Mouse (Mus musculus): ENCODE measurements around the gene Zfp408.
"Not testable (repeated sequence)": the region's sequence is repeated elsewhere in the genome, so short reads cannot be mapped to it uniquely, and the experiment has no call there.

Zfp408 gene

DNA sequence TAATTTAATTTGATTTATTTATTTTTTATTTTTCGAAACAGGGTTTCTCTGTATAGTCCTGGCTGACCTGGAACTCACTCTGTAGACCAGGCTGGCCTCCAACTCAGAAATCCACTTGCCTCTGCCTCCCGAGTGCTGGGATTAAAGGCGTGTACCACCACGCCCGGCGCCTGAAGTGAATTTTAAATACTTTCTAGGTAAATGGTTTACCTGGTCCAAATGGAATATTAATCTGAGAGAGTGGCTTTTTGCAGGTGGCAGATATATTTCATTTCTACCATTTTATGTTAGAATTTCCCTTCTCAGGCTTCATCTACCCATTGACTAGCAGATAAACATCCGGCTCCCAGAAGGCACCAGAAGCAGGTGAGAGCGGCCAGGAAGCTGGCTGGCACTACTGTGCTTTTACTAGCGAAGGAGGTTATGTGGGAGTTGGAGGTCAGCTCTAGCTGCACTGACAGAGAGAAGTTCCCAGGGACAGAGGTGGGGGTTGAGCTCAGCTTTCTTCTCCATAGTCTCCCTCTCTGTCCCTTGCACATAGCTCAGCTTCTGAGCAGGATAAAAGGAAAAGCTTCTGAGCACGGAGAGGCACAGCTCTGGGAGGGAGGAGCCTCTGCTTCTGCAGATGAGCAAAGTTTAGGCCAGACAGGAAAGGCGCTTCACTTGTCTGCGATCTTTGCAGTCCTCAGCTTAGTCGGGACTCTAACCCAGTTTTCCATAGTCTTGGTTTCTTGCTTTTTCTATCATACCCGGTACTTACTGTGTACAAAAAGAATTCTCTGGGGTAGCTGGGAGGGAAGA lies 2.1 kb upstream of the Zfp408 start:
- no peak for DNase-seq (ENCODE audit: low spot score)

DNA sequence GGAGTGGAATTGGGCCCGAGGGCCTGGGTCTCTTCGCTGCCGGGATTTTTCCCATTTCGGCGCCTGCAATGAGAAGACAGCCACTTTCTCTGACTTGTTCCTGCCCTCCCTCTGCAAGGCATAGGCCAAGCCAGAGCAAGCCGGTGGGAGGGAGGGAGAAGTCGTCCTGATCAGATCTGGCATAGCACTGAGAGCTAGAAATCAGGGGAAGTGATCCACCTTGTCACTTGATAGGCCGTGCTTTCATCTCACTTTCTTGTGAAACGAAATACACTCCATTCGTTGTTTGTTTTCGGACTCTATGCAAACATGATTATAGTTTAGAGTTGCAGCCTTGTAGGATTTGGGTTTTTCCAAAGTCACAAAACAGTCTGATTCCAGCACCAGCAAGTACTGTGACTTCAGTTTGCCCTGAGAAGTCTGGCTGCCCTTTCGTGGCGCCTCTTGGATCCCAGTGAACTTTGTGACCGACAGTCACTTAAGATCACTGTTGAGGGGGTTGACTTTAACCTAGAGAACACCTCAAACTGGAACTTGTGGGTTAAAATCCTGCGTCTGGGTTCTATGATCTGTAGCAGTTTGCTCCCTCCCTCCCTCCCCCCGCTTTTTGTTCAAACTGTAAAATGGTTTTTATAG lies 887 bp upstream of the Zfp408 start:
- no peak for DNase-seq (ENCODE audit: low spot score)

DNA sequence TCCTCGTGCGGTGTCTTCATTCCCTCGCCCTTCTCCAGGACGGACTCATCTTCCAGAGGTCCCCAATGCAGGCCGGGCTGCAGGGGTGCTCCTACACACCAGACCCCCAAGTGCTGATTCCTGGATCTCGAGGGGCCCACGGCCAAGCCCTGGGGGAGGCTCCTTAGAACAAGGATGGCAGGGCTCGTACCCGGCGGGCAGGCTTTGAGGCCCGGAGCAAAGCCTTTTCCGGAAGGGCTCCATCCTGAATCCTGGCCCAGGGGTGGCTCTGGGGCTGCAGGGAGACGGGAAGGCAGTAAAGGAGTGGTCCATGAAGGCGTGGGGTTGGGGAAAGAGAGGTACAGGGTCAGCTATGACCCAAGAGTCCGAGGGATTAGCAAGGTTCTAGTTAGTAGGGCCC lies 439 bp downstream of the Zfp408 start:
- no peak for DNase-seq (ENCODE audit: low spot score)

DNA sequence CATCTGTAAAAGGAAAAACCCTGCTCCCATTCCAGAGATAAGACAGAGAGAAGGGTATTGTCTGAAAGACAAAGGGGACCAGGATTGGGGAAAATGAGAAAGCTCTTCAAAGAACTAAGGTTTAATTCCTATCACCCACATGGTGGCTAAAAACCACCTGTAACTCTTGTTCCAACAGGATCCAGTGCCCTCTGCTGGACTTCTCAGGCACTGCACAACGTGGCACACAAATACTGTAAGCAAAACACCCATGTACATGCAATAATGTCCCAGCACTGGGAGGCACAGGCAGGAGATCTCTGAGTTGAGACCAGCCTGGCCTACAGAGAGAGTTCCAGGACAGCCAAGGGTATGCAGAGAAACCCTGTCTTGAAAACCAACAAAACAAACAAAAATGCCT lies 2.9 kb downstream of the Zfp408 start:
- peak; percentile 41 for DNase-seq (ENCODE audit: low spot score)

DNA sequence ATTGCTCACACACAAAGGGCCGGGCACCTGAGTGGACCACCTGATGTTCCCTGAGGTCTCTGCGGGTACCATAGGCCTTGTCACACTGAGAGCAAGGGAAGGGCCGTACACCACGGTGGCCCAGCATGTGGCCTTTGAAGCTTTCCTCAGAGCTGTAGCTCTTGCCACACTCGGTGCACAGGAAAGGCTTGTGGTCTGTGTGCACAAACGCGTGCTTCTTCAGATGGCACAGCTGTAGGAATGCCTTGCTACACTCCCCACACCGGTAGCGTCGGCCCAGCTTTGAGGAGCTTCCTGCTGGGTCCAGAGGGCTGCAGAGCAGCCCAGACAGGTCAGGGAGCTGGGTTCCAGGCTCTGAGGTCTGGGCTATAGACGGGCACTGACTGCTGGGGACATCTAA lies 3.8 kb downstream of the Zfp408 start:
- DNase-seq (ENCODE audit: low spot score) = no peak

DNA sequence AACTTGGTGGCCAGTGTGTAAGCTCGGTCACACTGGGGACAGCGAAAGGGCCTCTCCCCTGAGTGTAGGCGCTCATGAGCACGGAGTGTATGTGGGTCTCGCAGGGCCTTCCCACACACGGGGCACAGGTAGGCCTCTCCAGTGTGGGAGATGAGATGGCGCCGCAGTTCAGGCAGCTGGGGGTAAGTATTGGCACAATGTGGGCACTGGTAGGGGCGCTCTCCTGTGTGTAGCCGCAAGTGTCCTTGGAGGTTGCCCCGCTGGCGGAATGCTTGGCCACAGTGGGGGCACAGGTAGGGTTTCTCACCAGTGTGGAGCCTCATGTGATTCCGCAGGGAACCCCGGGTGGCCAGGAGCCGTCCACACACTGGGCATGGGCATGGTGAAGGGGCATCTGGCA lies 4.2 kb downstream of the Zfp408 start:
- no peak for DNase-seq (ENCODE audit: low spot score)

DNA sequence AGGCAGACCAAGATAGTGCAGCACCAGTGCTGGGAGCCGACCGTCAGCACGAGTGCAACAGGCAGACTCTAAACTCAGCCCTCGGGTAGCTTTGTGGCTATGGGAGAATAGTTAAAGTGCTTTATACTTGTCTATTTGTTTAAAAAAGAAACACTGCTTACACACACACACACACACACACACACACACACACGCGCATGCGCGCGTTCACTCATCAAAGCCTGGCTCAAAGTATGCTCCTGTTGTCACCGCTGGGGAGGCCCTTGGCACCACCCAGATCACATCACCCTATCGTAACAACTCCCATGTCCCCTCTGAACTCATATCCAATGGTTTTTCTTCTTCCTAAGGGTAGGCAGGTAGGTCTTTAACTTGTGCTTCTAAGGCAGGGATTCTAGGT lies 5.6 kb downstream of the Zfp408 start:
- no peak for DNase-seq (ENCODE audit: low spot score)

DNA sequence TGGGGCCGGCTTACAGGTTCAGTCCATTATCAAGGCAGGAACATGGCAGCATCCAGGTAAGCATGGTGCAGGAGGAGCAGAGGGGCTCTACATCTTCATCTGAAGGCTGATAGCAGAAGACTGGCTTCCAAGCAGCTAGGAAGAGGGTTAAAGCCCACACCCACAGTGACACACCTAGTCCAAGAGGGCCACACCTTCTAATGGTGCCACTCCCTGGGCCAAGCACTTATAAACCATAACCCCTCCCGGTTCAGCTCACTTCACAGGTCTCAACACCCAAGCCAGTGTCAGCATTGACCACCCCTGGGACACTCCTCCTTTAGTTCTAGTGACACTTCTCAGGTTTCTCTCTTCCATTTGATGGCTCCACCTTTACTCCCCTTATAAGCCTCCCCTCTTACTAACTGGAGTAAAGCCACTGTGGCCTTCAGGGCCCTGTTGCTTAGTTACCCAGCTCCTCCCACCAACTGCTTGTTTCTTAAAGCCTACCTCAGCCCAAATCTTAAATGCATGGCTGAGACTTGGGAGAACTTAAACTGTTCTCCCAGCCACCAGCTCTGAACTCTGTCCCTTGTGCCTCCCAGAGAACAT lies 6.7 kb downstream of the Zfp408 start:
- DNase-seq (ENCODE audit: low spot score) = no peak

DNA sequence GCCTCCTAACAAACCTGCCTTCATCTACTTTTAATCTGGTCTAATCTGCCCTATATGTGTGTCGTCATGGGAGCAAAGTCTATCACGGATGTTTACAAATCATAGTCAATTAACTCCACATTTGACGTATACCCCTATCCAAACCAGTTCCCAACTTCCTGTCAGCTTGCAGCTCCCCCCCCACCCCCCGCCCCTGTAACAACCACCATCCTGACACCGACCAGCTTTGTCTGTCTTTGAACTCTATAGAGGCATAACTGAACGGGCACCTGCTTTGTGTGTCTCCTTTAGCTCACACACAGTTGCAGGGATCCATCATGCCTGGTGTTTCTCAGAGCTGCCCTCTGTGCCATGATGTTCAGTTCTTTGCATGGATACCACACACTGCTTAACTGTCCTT lies 10.7 kb downstream of the Zfp408 start:
- no peak for DNase-seq (ENCODE audit: low spot score)

DNA sequence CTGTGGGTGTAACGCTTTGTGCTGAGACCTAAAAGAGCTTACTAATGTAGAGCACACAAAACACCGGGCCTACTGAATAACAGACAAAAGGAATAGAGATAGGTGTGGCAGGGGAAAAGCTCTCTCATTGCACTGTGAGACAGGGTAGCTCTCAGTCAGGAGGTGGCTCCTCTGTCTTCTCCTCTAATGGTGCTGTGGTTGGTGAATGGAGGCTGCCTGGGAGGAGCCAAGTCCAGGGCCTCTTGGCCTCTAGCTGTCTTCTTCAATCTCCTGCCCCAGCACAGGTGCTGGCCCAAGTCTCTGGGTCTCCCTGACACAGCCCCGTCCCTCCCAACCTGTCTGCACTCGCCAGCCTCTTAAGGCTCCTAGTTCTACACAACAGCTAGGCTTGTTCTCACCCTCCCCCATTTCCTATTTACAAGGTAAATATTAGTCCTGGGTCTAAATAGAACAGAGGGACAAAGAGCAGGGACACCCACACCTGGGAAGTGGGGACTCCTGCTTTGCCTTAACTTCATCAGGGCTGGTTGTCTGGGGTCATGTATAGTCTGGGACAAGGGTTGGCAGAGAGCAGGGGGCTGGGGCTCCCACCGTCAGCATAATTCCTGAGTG lies 12.8 kb downstream of the Zfp408 start:
- DNase-seq (ENCODE audit: low spot score) = no peak

DNA sequence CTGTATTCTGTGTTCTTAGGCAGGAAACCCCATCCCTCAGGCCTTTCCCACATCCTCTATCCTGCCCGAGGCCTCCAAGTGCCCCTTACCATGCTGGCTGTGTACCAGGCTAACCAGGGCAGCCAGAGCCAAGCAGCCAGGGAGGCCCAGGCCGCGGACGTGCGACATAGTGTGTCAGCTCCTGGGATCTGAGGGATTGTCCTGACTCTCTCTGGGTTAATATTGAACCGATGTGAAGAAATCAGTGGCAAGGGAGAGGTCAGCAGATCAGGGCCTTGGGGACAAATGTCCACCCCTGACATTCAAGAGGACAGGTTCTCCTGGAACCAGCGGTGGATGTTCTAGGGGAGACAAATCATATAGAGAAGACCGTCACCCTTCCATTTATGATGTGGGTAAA lies 13.4 kb downstream of the Zfp408 start, which contains the start of gene F2:
F2 (minus strand) TSS at position 186 of the 400 bp plus-strand sequence.
- no peak for DNase-seq (ENCODE audit: low spot score)

DNA sequence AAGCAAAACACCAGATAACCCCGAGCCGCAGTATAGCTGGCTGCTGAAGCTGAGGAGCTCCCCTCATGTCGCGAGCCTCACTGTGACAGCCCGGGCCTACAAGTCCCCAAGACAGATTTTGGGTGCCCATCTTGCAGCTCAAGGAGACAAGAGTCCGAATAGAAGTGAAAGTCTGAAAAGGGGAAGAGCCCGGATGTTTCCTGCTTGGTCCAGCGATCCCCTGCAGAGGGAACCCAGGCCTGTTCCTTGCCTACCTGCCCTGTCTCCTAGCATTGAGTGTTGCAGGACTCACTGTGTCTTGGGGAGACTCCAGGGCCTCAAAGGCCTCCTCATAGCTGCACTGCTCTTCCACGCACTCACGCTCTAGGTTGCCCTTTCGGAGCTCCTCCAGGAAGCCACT lies 14.1 kb downstream of the Zfp408 start:
- no peak for DNase-seq (ENCODE audit: low spot score)

DNA sequence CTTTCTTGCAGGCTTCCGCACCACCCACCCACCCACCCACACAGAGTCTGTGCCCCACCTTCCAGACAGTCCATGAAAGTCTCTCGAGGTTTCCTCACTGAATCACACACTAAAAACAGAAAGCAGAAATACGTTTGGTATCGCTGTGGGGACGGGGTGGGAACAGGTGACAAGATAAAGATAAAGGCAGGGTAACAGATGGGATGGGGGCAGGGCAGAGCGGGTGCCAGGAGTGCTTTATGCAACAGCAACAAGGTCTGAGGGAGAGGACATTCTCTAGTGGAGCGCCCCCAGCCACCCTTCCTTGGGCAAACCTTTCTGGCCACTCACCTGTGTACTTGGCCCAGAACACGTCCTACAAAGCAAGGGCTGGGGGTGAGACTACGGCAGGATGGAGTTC lies 14.8 kb downstream of the Zfp408 start:
- DNase-seq (ENCODE audit: low spot score) = no peak

DNA sequence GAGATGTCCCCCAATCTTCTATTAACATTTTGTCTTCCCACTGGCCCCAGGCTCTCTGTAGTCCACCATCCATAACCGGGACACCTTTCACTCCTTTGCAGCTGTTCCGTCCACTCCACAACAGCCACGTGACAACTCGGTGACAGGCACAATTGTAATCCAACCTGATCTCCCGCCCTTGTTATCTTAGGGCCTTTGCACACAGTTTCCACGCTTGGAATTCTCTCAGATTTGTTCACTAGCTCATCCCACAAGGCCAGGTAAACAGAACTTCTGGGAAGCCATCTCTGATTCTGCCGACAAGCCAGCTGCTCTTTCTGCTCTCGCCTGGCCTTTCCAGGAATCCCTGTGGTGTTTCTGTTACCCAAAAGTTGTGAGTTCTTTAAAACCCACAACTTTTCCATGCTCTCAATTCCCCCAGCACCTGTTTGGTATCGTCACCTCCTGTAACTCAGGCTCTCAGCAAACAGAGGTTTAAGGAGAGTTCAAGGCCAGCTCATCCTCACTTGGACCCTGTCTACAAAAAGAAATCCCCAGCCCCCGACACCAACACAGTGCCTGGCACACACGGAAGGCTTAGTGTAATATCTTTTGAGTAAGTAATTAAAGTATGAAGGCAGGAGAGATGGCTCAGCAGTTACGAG lies 16.1 kb downstream of the Zfp408 start:
- no peak for DNase-seq (ENCODE audit: low spot score)

DNA sequence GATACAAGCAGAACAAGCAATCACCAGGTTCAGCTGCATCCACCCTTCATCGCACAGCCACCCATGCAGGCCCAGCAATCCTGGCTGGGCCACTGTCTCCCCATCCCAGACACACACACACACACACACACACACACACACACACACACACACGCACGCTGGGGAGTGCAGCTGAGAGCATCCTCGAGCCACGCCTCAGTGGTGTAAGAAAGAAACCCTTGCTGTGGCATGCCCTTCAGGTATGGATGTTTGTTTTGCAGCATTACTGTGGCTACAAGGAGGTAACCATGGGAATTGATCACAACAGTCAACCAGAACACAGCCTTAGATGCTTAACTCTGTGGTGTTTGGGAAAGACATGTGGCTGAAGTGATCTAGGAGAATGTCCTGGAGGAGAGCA lies 17.3 kb downstream of the Zfp408 start:
- no peak for DNase-seq (ENCODE audit: low spot score)

DNA sequence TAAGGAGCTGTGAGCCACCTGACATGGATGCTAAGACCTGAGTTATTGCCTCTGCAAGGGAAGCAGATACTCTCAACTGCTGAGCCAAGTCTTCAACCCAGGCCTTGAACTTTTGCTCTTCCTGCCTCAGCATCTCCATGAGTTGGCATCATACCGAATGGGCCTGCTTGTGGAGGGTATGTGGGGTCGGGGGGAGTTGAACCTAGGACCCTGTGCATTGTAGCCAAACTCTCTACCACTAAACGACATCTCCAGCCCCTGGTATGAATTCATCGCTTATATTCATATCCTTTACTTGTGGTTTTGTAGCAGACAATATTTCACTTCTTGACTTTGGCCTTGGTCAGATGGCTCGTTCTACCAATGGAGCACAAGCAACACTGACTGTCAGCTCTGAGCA lies 17.8 kb downstream of the Zfp408 start:
- no peak for DNase-seq (ENCODE audit: low spot score)

DNA sequence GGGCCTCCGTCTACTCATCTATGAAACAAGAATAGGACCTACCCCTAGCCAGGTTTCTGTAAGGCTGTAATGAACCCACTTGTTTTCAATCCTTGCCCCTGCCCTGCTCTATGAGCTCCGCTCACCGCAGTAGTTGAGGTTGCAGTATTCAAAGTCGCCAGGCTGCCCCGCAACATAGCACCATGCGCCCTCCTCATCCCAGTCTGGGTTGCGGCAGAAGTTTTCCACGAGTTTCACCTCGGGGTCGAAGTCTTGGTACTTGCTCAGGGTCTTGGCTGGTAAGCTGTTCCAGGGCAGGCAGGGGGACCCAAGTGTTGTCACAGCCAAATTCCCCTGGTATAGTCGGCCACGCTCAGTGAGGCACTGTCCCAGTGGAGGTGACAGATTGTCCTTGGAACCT lies 19.2 kb downstream of the Zfp408 start:
- no peak for DNase-seq (ENCODE audit: low spot score)

DNA sequence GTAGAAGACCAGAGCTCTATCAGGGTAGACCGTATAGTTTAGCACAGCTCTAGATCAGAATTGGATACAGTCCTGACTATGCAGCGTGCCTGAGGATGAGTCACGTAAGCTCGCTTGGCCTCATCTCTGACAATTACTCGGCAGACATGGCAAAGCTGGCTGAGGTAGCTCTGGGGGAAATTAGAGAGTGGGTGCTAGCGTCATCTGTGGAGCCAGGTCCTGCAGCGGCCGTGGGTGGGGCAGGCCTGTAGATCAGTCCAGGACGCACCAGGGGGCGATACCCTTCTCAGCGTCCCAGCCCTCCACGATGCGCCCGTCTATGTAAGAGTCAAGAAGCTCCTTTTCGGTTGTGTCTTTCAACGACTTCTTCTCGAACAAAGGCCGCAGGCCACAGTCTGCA lies 19.9 kb downstream of the Zfp408 start:
- DNase-seq (ENCODE audit: low spot score) = no peak

DNA sequence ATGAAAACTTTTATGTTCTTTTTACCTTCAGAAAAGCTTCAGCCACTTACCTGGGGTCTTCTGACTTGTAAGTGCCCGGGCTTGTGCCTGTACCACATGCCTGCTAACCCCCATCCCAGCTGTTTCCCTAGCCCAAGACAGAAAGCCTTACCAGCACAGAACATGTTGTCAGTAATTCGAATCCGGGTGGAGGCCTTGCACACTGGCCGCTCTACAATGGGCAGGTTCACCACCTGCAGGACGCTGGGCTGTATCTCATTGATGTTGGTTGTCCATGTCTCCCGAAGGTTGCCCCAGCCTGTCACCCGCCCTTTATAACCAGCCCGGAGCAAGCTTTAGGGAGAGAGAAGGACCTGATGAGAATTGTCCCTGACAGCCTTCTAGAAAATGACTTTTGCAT lies 21.4 kb downstream of the Zfp408 start:
- DNase-seq (ENCODE audit: low spot score) = no peak

DNA sequence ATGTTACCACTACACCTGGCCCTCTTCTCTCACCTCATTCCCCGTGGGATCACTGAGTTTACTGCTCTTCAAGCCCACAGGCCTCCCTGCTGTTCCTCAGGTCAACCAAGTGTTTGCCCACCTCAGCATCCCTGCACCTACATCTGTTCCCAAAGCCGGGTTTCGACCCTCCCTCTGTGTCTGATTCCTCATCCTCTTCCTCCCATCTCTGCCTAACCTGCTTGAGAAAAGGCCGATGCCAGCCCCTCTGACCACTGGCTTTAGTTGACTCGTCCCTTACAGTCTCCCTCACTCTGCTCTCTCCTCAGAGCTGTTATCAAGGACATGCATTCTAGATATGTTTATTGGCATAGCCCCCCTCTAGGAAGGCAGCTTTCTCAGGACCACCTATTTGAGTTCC lies 22.1 kb downstream of the Zfp408 start:
- no peak for DNase-seq (ENCODE audit: low spot score)

DNA sequence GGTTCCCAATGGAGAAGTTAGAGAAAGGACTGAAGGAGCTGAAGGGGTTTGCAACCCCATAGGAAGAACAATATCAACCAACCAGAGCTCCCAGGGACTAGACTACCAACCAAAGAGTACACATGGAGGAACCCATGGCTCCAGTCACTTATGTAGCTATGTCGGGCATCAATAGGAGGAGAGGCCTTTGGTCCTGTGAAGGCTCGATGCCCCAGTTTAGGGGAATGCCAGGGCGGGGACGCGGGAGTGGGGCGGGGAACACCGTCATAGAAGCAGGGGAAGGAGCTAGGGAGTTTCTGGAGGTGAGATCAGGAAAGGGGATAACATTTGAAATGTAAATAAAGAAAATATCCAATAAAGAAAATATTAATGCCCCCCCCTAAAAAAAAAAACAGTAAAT lies 26.2 kb downstream of the Zfp408 start:
- not testable (repeated sequence) for DNase-seq (ENCODE audit: low spot score)

DNA sequence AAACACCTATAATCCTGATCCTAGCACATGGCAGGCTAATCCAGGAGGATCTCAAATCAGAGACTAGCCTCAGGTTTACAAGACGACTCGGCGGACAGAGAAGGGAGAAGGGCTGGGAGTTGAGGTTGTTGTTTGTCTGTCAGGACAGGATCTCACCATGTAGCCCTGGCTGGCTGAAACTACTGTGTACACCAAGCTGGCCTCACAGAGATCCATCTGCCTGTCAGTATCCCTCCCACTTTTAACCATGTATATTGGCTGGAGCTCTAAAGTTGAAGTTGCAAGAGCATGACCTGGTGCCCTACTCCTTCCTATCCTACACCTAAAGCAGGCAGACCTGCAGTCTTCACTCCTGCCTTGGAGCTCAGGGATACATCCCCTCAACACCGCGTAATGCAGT lies 27.2 kb downstream of the Zfp408 start:
- no peak for DNase-seq (ENCODE audit: low spot score)

DNA sequence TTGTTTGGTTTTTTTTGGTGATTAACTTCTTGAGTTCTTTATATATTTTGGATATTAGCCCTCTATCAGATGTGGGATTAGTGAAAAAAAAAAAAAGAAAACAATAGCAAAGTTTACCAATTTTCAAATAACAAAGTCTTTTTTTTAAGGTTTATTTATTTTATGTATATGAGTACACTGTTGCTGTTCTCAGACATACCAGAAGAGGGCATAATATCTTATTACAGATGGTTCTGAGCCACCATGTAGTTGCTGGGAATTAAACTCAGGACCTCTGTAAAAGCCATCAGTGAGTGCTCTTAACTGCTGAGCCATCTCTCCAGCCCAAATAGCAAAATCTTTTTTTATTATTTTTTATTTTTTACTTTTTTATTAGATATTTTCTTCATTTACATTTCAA lies 40.2 kb downstream of the Zfp408 start:
- DNase-seq (ENCODE audit: low spot score) = not testable (repeated sequence)

Measured in lung, postnatal 25 days (tissue).